Mouse (Mus musculus) left cerebral cortex, postnatal 4 days (tissue): ENCODE measurements around the gene Tnfrsf11a. TPM values are rescaled to one million over a fixed set of nuclear protein-coding genes. Genes with fewer than 3 reads are reported as not detected.
"Not testable (repeated sequence)": the region's sequence is repeated elsewhere in the genome, so short reads cannot be mapped to it uniquely, and the experiment has no call there.

Source experiments
- DNase-seq: peaks from one replicate; pipeline ENCODE4 v3.0.0-alpha.2; 2022
- intact Hi-C: fragments of 180-260 bp; cut with DNase I; formaldehyde crosslinking; loops from one replicate; pipeline ENCODE4 v1.15.1; 2025
- total RNA-seq, 2 experiments: library from RNA; stranded (reverse); gene quantifications; 2 replicates each; pipeline ENCODE4 v1.2.3; 2021

Tnfrsf11a gene
- 1 to 10 TPM; 4.4 to 5.6 TPM for total RNA-seq

DNA sequence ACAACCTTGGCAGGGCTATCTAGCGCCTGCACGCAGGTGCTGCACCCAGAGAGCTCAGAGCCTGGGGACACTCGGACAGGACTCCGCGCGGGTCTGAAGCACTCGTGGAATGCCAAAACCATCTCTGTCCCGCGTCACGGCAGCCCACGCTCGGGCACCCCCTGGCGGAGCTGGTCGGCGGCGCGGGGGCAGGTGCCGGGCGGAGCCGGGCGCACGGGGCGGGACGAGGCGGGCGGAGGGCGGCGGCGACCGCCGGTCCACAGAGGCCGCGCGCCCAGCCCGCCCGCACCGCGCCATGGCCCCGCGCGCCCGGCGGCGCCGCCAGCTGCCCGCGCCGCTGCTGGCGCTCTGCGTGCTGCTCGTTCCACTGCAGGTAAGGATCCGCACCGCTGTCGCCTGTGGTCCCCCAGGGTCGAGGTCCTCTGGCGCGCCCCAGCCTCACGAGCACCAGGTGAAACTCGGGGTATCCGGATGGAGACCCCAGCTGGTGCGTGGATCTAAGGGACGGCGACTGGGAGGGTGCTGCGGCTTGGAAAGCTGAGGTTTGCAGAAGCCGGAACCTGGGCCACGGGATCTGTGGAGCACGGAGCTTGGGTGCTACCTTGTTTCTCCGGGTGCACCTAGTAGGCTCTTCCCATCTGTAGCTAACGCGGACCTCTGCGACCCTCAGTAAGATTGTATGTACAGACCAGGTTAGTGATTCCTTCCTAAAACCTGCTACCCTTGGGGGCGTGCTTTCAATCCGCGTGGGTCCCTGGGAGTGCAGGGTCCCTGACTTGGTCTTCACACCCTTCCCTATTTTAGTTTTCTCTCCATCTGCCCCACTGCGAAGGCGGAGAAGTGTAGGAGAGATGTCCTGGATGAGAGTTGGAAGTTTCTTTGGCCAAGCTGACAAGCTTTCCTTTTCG lies at the start of gene Tnfrsf11a:
Gene Tnfrsf11a (plus strand): TSS at position 262 of the 908 bp plus-strand sequence.
- peak; percentile 60 for DNase-seq
- intact Hi-C loops, result no loop called here

DNA sequence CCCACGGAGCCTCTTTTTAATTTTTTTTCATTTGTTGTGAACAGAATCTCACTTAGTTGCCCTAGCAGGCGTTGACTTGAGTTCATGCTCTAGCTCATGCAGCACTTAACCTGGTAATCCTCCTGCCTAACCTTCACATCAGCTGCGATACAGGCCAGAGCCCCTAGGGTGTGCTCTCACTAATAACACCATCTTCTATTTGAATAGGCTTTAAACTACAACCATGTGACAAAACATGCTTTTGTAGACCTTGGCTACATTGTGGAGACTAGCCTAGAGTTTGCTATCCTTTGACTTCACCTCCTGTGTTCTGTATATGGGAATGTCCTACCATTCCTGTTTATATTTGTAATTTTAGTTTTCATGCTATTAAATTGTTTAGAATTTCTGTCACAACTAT lies 45.2 kb upstream of the Tnfrsf11a start:
- intact Hi-C loops, result no loop called here
- no peak for DNase-seq

DNA sequence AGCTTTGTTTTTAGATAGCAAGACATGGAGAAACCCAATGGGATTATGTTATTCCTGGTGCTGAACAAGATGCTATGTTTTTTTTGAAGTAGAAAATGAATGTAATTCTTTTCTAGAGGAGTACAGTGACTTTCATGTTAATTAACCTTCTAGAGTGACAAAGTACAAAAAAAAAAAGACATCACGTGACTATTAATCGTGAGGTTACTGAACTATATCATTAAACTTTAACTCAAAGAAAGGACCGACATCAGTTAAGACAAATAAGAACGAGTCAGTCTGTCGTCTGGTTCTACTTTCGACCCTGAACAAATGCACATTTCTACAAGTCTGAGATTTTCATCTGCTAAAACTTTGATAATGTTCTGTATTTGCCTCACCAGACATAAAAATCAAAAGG lies 42.2 kb upstream of the Tnfrsf11a start:
- no peak for DNase-seq
- intact Hi-C loops, result no loop called here

DNA sequence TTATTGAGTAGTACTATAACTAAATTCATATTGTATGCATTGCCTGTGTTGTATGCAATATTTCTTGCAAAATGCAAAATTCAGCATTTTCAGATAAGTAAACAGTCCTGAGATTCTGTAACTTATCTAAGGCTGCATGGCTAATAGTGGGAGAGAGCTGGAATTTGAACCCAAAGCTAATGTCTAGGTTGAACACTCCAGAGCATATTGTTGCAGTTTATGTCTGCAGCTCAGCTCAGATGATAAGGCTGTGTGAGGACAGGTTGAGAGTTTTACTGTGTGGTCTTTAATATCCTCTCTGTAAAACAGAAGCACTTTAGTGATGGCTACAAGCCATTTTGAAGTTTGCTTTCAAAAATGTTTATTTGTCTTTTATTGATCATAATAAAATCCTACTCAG lies 41.0 kb upstream of the Tnfrsf11a start:
- no peak for DNase-seq
- intact Hi-C loops, result no loop called here

DNA sequence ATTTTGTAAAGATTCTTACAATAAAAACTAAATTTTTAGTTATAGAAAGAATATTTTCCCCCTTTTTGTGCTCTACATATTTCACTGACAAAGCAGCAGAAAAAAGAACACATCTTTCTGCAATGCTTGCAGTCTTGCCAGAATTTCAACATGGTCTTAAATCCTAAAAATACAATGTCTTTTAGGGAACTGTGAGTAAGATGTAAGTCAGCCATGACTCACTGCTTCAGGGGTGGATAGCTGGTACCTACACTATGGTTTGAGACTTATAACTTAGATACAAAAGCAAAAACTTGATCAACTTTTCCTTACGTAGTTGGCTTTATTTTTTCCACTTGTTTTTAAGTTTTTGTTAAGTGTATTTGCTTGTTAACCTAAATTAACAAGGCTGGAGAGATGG lies 38.0 kb upstream of the Tnfrsf11a start:
- DNase-seq, result no peak
- intact Hi-C loops, result no loop called here

DNA sequence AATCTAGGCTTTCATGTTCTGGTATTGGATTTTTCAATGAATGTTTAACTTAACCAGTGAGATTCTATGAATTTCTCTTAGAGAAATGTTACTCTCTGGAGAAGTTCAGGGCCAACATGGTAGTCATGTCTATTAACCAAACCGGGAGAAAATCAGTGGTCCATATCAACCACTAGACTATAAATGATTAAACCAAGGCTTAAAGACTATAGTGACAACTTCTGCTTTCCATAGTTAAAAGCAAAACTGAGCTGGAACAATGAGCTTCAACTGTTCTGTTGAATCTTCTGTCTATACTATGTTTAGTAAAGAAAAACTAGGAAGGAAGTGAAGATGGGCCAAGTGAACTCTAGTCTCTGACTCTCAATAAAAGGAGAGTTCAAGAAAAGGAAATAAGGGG lies 34.1 kb upstream of the Tnfrsf11a start:
- no peak for DNase-seq
- intact Hi-C loops, result no loop called here

DNA sequence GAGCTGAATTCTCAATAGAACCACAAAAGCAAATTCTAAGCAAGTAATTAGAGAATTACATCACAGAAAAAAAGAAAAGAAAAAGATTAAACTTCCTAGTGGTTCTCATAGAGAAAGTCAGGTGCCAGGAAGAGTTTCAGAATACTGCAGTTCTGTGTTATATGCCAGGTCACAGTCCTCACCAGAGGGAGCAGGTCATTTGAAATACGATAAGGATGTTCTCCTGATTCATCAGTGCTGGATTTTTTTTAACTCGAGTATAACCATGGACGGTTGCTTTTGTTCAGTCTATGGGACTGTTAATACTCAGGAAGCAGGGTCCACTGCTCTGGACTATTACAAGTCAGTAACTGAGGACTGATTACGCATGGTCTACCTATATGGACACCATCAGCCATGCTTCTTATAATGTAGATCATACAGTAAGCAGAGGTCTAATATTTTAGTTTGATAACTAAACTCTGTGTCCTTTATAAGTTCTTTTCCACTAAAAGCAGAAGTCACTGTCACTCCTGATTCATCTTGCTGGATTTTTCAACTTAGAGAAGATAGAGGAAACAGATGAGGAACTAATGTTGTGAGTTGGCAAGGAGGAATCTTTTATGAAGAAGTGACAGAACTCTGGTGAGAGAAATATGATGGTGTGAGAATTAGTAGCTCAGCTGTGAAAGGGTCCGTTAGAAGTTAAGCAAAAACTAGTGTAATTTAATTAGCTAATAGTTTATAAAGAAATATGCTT lies 33.5 kb upstream of the Tnfrsf11a start:
- DNase-seq, result no peak
- intact Hi-C loops, result no loop called here

DNA sequence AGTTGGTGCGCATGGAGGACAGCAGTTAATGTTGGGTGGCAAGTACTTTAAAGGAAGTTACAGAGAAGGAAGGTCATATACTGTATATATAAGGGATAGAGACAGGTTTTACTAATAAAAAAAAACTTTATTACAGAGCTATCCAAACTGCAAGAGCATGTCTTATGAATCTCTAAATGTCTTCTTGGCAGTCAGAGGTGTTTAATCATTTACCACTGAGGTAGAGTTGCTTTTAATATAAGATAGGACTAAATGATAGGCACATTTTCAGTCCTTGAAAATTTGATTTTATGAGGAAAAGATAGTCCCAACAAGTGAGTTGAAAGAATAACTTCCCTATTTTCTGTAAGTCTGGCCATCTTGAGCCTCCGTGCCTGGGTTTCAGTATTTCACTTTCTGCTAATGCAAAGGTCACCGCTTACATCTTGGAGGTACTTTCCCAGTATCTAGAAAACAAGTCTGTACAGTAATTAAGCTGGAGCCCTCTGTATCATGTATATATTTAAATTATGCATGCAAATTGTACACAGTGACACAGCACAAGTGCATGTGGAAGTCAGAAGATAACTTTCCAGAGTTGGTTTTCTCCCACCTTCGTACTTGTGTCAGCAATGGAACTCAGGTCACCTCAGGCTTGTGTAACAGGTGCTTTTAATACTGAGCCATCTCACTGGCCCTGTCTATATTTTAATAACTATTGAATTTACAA lies 32.3 kb upstream of the Tnfrsf11a start:
- intact Hi-C loops, result no loop called here
- no peak for DNase-seq

DNA sequence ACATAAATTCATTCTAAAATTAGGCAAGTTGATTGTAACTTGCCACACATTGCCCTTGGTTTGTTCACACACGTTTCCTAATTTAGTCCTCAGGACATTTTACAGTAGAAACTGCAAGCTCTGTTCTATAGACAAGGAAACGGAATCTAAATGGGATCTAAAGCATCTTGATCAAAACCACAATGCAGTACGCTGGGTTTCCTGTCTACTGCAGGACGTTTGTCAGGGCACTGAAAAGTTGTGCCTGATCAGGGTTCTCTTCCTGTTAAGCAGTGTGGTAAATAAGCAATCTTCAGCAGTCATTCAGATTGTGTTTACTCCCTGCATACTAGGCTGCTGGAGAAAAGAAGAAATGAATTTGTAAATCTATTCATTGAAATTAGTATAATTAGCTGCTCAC lies 28.3 kb upstream of the Tnfrsf11a start:
- intact Hi-C loops, result no loop called here

DNA sequence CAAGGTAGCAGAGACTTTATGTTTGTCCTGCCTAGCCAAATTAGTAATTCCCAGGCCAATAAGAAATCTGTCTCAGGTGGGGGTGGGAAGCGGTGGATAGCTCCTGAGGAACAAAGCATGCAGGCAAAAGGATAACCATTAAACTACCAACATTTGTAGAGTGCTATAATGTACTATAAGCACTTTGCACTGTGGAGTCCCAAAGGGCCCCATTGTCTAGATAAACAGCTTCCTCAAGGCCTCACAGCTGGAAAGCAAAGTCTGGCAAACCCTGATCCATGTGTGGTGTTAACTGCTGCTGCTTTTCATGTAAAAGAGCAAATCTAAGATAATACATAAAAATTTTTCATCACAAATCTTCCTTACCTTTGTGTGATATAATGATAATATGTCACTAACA lies 27.6 kb upstream of the Tnfrsf11a start:
- intact Hi-C loops, result no loop called here

More for the DNA sequence above, 28.3 kb upstream of the Tnfrsf11a start:
- no peak for DNase-seq

DNA sequence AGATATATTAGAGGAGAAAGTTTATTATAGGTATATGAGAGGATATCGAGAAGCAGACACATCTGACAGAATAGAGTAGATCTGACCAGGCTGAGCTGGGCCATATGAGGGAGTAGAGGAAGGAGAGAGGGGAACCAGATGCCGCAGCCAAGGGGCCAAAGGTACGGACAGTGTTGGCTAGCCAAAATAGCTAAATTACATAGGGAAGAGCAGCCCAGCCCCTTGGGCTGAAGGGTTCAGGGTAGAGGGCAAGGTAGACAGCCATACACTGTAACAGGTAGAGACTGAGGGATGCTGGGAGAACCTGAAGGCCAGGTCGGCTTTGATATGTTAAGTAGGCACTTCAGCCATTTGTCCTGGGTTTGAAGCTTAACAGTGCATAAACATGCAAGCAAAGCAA lies 21.7 kb upstream of the Tnfrsf11a start:
- DNase-seq, result no peak
- intact Hi-C loops, result no loop called here

More for the DNA sequence above, 27.6 kb upstream of the Tnfrsf11a start:
- no peak for DNase-seq

DNA sequence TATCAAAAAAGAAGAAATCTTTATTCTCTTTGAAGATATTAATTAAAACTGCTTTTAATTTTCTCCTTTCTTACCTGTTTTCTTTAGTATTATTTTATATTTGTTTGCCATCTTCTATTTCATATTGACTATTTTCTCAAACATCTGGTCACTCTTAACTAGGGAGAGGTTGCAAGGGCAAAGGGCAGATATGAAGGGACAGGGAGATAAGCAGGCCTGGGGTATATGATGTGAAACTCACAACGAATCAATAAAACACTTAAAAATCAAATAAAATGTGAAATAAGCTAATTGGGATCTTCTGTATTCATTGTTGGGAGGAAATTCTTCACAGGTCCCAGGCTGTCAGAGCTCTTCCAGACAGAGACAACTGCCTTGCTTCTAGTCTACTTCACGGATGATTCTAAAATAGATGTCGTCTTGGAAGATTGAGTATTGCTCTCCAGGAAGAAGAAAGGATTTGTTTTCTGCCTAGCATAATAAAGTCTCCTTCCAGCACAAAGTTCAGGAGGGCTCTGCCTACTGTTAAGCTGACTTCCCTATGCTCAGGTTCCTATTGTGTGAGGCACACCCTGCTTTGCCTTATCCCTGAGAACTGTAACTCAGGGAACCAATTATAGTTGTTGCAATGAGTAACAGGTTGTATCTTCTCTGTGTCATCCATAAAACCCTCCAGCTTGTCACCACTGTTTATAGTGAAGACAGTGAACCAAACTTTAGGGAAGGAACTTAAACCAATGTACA lies 20.9 kb upstream of the Tnfrsf11a start:
- no peak for DNase-seq
- intact Hi-C loops, result no loop called here

DNA sequence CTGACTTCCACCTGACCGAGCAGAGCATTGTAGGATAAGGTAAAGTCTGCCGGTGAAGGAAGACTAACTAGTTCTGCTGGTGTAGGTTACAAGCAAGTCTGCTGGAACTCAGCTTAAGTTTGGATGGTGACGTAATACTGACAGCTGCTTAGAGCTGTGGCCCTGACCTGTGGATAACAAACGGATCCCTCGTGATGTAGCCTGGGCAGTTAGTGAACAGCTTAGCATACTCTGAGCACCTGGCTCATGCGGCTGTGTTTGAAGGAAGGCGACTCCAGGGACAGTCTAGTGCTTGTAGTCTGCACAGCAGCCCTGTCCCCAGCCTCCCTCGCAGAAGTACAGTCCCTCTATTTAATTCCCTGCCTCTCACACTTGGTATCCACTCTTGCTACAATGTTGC lies 14.9 kb upstream of the Tnfrsf11a start:
- intact Hi-C loops, result no loop called here
- no peak for DNase-seq

DNA sequence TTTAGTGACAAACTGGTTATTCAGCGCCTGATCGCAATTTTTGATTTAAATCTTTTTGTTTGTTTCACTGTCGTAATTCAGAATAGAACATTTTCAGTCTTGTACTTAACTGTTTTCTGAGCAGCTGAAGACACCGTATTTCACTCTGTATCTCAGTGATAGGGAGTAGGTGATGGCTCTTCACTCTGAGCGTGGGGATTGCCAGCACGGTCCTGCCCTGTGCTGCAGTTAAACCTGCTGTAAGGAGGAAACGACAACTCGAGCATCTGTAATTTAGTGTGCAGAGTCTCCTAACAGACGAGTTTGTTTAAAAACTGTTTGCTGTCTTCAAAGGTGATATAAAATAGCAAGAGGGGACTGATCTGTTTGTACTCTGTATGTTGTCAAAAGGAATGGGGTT lies 14.4 kb upstream of the Tnfrsf11a start:
- intact Hi-C loops, DNase-seq: not testable (repeated sequence)

DNA sequence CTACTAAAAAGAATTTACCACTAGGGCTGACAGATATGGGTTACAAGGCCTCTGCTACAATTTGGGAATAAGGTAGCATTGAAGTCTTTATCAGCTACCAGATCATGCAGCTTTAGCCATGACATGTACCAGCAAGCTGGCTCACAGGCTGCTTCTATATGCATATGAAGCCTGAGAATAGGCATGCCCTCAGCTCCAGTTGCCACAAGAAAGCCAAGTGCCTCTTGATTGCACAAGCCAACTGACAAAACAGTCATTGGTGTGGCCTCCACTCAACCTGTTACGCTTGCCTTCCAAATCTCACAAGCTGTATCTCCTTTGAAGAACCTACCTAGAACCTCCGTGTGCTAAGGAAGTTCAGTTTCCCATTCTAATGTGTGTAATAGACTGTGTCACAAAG lies 12.1 kb upstream of the Tnfrsf11a start:
- intact Hi-C loops, result no loop called here
- DNase-seq, result no peak

DNA sequence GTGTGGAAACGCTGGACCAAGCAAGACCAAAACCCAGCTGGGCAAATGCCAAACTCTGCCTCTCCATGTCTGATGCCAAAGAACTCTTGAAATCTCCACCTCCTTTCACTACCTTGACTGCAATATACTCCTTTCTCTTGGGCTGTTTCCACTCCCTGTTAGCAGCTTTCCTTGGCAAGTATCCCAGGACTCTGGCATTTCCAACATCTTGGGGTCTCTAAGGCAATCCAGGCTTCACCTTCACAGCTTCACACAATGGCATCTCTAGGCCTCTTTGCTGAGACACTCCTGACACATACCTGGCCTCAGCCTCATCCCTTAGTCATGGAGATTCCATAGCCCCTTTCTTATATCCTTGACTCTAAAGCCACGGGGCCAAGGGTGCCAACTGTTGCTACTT lies 9.8 kb upstream of the Tnfrsf11a start:
- no peak for DNase-seq
- intact Hi-C loops, result no loop called here

DNA sequence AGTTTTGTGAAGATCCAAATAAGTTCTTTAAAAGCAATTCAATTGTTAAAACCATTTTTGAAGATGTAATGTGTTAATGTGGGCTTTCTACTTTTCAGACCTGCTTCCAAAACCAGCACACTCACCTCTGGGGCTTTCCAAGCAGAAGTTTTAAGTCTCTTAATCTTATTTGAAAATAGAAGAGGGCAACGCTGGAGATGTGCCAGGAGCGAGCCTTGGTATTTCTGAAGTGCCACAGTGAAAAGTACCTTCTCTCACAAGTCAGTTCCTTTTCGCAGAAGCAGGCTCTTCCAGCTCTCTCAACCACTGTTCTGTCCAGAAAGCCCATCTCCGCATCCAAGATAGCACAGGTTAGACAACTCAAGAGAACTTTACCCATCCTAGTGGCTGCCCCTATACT lies 4.1 kb upstream of the Tnfrsf11a start:
- intact Hi-C loops, result no loop called here
- no peak for DNase-seq

DNA sequence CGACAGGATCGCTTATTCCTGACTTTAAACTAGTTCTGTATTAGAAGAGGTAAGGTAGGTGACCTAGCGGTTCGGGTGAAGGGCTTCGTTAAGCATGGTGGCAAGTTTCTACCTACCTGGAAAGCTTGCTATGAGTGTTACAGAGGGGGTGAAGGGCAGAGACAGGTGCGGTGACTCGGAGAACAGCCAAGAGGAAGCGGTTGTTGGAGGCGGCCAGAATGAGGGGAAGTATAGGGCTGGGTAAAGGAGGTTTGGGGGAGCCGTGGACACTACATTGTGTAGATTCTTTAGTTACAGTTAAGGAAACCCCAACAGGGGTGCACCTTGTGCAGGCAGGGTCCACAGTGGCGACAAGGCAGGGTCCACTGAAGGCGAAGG lies 450 bp upstream of the Tnfrsf11a start:
- DNase-seq, result no peak
- intact Hi-C loops, result no loop called here

DNA sequence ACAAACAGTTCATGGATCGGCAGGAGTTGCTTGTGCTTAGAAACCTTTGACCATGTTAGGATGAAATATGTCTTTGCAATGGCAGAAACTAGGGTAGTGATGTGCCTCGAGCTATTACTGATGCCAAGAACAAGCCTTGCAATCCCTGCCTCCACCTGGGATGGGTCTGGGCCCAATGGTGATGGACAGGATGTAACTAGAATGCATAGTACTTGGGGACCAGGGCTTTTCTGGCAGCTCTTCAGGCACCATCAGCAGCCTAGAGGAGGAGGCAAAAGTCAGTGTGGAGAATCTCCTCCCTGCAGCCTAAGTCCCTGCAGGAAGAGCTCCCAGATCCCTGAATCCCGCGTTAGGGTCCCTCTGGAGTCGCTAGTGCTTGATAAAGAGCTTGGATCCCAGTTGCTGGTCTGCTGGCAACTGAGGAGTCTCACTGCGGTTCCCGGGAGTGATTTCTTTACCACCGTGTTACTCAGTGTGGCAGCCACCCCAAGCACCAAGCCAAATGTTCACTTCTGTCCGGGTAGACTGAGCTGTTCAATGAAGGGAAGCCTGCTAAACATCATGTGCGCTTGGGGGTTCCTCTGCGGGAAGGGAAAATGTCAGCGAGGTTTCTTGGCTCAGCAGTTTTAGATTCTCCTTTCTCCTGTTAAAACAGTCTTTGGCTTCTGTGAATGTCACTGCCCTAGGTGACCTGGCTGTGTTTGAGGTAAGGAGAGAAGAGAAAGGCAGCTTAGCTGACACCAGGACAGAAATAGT lies 1.1 kb downstream of the Tnfrsf11a start:
- intact Hi-C loops, result no loop called here
- peak; percentile 13 for DNase-seq
